Mouse (Mus musculus) G1E (cell line): ENCODE data around the gene Ifna4. TPM values are rescaled to one million over a fixed set of nuclear protein-coding genes. Genes with fewer than 3 reads are reported as not detected.

ENCODE experiments used
- ATAC-seq: 2 replicates; pipeline ENCODE4 v1.8.0; 2016; ENCODE audit warnings: mild to moderate bottlenecking; ENCODE audit not compliant: insufficient number of reproducible peaks, poor library complexity, low FRiP score, severe bottlenecking; ENCODE audit errors: extremely low read depth
- DNase-seq: peaks from one replicate; pipeline ENCODE4 v3.0.0; 2012; ENCODE audit warnings: low spot score
- H3K27me3 ChIP-seq: 2 replicates; pipeline ENCODE4 v1.6.1; 2012; ENCODE audit warnings: mild to moderate bottlenecking, low read length, inconsistent platforms; ENCODE audit not compliant: insufficient read depth
- H3K36me3 ChIP-seq: replicated peaks from 2 replicates; pipeline ENCODE3; 2012; ENCODE audit warnings: mild to moderate bottlenecking, inconsistent platforms
- H3K4me1 ChIP-seq: 2 replicates; pipeline ENCODE4 v1.6.1; 2012; ENCODE audit warnings: low read depth, low read length, inconsistent platforms, mixed read lengths; ENCODE audit not compliant: insufficient read depth
- H3K4me3 ChIP-seq: 2 replicates; pipeline ENCODE4 v1.5.1; 2012; ENCODE audit warnings: low read depth, mild to moderate bottlenecking, inconsistent platforms, low read length, moderate library complexity, mixed read lengths
- H3K9me3 ChIP-seq: replicated peaks from 2 replicates; pipeline ENCODE4 v1.6.1; 2012; ENCODE audit warnings: inconsistent platforms
- CTCF ChIP-seq: IDR thresholded peaks from 2 replicates; pipeline ENCODE4 v1.5.1; 2012; ENCODE audit warnings: low read depth, low read length, inconsistent platforms, mixed read lengths
- GATA1 ChIP-seq: IDR thresholded peaks from 2 replicates; pipeline ENCODE4 v1.6.1; 2012; ENCODE audit warnings: borderline replicate concordance, low read length, inconsistent platforms, mixed read lengths
- GATA2 ChIP-seq: IDR thresholded peaks from 2 replicates; pipeline ENCODE4 v1.6.1; 2012; ENCODE audit warnings: low read depth, low read length, inconsistent platforms, borderline replicate concordance
- POLR2AphosphoS5 ChIP-seq: IDR thresholded peaks from 2 replicates; pipeline ENCODE4 v1.6.1; 2012; ENCODE audit warnings: low read depth, low read length, inconsistent platforms; ENCODE audit not compliant: insufficient replicate concordance
- TAL1 ChIP-seq: conservative IDR thresholded peaks from 2 replicates; pipeline ENCODE4 v1.6.1; 2012; ENCODE audit warnings: low read depth, low read length, inconsistent platforms, mixed read lengths
- polyA plus RNA-seq: library from polyadenylated mRNA; stranded (reverse); fragments of >175 nt; gene quantifications from 2 replicates; pipeline ENCODE4 v1.2.3, GENCODE M21; 2012
- total RNA-seq, 2 experiments: library from RNA; stranded (forward) in 1 of 2; stranded (reverse) in 1 of 2; fragments of 200-1000 nt in 1 of 2; fragments of >200 nt in 1 of 2; fragmentation: Nextera tagmentation in 1 of 2; gene quantifications; 2 replicates each; pipeline ENCODE4 v1.2.3; 2014 to 2017

Gene Ifna4
- total and polyA plus RNA-seq, 3 experiments: 0.38 TPM; not detected in 2

- no peaks in the 10 kb centered on the region for H3K36me3 ChIP-seq
- H3K4me1 ChIP-seq: no peaks in the 10 kb centered on the region
- H3K4me3 ChIP-seq: no peak overlapping the region
- peaks cover 7% of the 10 kb centered on the region; the same call in 1 of the 2 replicates for H3K9me3 ChIP-seq
- no peak for ATAC-seq
- no peak for DNase-seq
- H3K27me3 ChIP-seq: no peaks in the 10 kb centered on the region
- no peak for TF ChIP-seq CTCF
- TF ChIP-seq POLR2AphosphoS5: no peak
- TF ChIP-seq GATA1: no peak
- TF ChIP-seq GATA2: no peak
- TF ChIP-seq TAL1: no peak
These were observed 34.9 kb downstream of the Ifna4 start for GRCm38 (mm10) chr4:88876520-88876919.

GRCm38 (mm10) chr4:88878246-88878645 lies 36.6 kb downstream of the Ifna4 start:
- no peaks in the 10 kb centered on the region for H3K27me3 ChIP-seq
- H3K36me3 ChIP-seq: no peaks in the 10 kb centered on the region
- H3K4me3 ChIP-seq: no peak overlapping the region
- H3K4me1 ChIP-seq: no peaks in the 10 kb centered on the region
- DNase-seq: no peak
- no peak for ATAC-seq
- TF ChIP-seq CTCF: no peak
- no peak for TF ChIP-seq POLR2AphosphoS5
- no peak for TF ChIP-seq GATA2
- no peak for TF ChIP-seq GATA1
- no peak for TF ChIP-seq TAL1
- peaks cover 7% of the 10 kb centered on the region; the same call in 1 of the 2 replicates for H3K9me3 ChIP-seq

- no peak for DNase-seq
- Histone ChIP-seq H3K4me1 (no peaks in the 10 kb centered on the region), H3K36me3 (no peaks in the 10 kb centered on the region), H3K9me3 (peaks cover 7% of the 10 kb centered on the region; the same call in 1 of the 2 replicates), H3K4me3 (no peak overlapping the region), H3K27me3 (no peaks in the 10 kb centered on the region)
- no peak for TF ChIP-seq CTCF
- ATAC-seq: no peak
These were observed 37.1 kb downstream of the Ifna4 start for GRCm38 (mm10) chr4:88878772-88879171.

- Histone ChIP-seq H3K9me3 (peaks cover 9% of the 10 kb centered on the region; the same call in 1 of the 2 replicates), H3K27me3 (no peaks in the 10 kb centered on the region), H3K4me1 (no peaks in the 10 kb centered on the region), H3K36me3 (no peaks in the 10 kb centered on the region), H3K4me3 (no peak within 1 kb of the TSS)
- ATAC-seq: no peak
- no peak for TF ChIP-seq POLR2AphosphoS5
- DNase-seq: no peak
These were observed 38.4 kb downstream of the Ifna4 start, which contains the start of gene Ifne for GRCm38 (mm10) chr4:88880101-88880500. Gene Ifne, minus strand, starts transcription at chr4:88880201.

GRCm38 (mm10) chr4:88888236-88888635 lies 46.6 kb downstream of the Ifna4 start:
- Histone ChIP-seq H3K9me3 (0 out of 2 replicates have a peak, but pooled peaks cover 3% of the 10 kb centered on the region), H3K4me3 (no peak overlapping the region), H3K36me3 (no peaks in the 10 kb centered on the region), H3K27me3 (no peaks in the 10 kb centered on the region), H3K4me1 (no peaks in the 10 kb centered on the region)
- ATAC-seq (no peak), DNase-seq (no peak)
- TF ChIP-seq GATA2 (no peak), POLR2AphosphoS5 (no peak), TAL1 (no peak), GATA1 (no peak), CTCF (no peak)

Other genes with a start within 250 kb of the Ifna4 start
Only the 20 nearest of the 29 such genes appear.
- not detected in 2 replicates for gene Gm13271, start 87.0 kb upstream of the Ifna4 start, total RNA-seq (2014; fragmentation: Nextera tagmentation)
- not detected in 2 replicates for gene Gm13271, start 87.0 kb upstream of the Ifna4 start, total RNA-seq (2017)
- gene Gm13271, start 87.0 kb upstream of the Ifna4 start, polyA plus RNA-seq: not detected in 2 replicates
- gene Gm13283, start 81.7 kb upstream of the Ifna4 start, total RNA-seq (2014; fragmentation: Nextera tagmentation): not detected in 2 replicates
- gene Gm13283, start 81.7 kb upstream of the Ifna4 start, total RNA-seq (2017): not detected in 2 replicates
- gene Gm13283, start 81.7 kb upstream of the Ifna4 start, polyA plus RNA-seq: not detected in 2 replicates
- not detected in 2 replicates for gene Gm13290, start 68.0 kb upstream of the Ifna4 start, total RNA-seq (2014; fragmentation: Nextera tagmentation)
- not detected in 2 replicates for gene Gm13290, start 68.0 kb upstream of the Ifna4 start, total RNA-seq (2017)
- not detected in 2 replicates for gene Gm13290, start 68.0 kb upstream of the Ifna4 start, polyA plus RNA-seq
- gene Gm13289, start 64.9 kb upstream of the Ifna4 start, total RNA-seq (2014; fragmentation: Nextera tagmentation): not detected in 2 replicates
- gene Gm13289, start 64.9 kb upstream of the Ifna4 start, total RNA-seq (2017): not detected in 2 replicates
- not detected in 2 replicates for gene Gm13289, start 64.9 kb upstream of the Ifna4 start, polyA plus RNA-seq
- not detected in 2 replicates for gene Gm13272, start 62.0 kb upstream of the Ifna4 start, total RNA-seq (2014; fragmentation: Nextera tagmentation)
- gene Gm13272, start 62.0 kb upstream of the Ifna4 start, total RNA-seq (2017): 0.29 TPM in 1 of 2 replicates, not detected in the other
- gene Gm13272, start 62.0 kb upstream of the Ifna4 start, polyA plus RNA-seq: not detected in 2 replicates
- gene Ifnz, start 59.7 kb upstream of the Ifna4 start, total RNA-seq (2014; fragmentation: Nextera tagmentation): not detected in 2 replicates
- gene Ifnz, start 59.7 kb upstream of the Ifna4 start, total RNA-seq (2017): not detected in 2 replicates
- not detected in 2 replicates for gene Ifnz, start 59.7 kb upstream of the Ifna4 start, polyA plus RNA-seq
- not detected in 2 replicates for gene Gm13276, start 56.2 kb upstream of the Ifna4 start, total RNA-seq (2014; fragmentation: Nextera tagmentation)
- not detected in 2 replicates for gene Gm13276, start 56.2 kb upstream of the Ifna4 start, total RNA-seq (2017)
- gene Gm13276, start 56.2 kb upstream of the Ifna4 start, polyA plus RNA-seq: not detected in 2 replicates
- not detected in 2 replicates for gene Gm13277, start 53.2 kb upstream of the Ifna4 start, total RNA-seq (2014; fragmentation: Nextera tagmentation)
- not detected in 2 replicates for gene Gm13277, start 53.2 kb upstream of the Ifna4 start, total RNA-seq (2017)
- gene Gm13277, start 53.2 kb upstream of the Ifna4 start, polyA plus RNA-seq: not detected in 2 replicates
- not detected in 2 replicates for gene Gm13278, start 50.3 kb upstream of the Ifna4 start, total RNA-seq (2014; fragmentation: Nextera tagmentation)
- not detected in 2 replicates for gene Gm13278, start 50.3 kb upstream of the Ifna4 start, total RNA-seq (2017)
- not detected in 2 replicates for gene Gm13278, start 50.3 kb upstream of the Ifna4 start, polyA plus RNA-seq
- not detected in 2 replicates for gene Gm13275, start 47.4 kb upstream of the Ifna4 start, total RNA-seq (2014; fragmentation: Nextera tagmentation)
- gene Gm13275, start 47.4 kb upstream of the Ifna4 start, total RNA-seq (2017): 0.27 TPM in 1 of 2 replicates, not detected in the other
- gene Gm13275, start 47.4 kb upstream of the Ifna4 start, polyA plus RNA-seq: not detected in 2 replicates
- gene Gm13279, start 44.5 kb upstream of the Ifna4 start, total RNA-seq (2014; fragmentation: Nextera tagmentation): not detected in 2 replicates
- gene Gm13279, start 44.5 kb upstream of the Ifna4 start, total RNA-seq (2017): not detected in 2 replicates
- gene Gm13279, start 44.5 kb upstream of the Ifna4 start, polyA plus RNA-seq: not detected in 2 replicates
- not detected in 2 replicates for gene Gm13285, start 42.2 kb upstream of the Ifna4 start, total RNA-seq (2014; fragmentation: Nextera tagmentation)
- gene Gm13285, start 42.2 kb upstream of the Ifna4 start, total RNA-seq (2017): not detected in 2 replicates
- not detected in 2 replicates for gene Gm13285, start 42.2 kb upstream of the Ifna4 start, polyA plus RNA-seq
- not detected in 2 replicates for gene Gm13287, start 38.6 kb upstream of the Ifna4 start, total RNA-seq (2014; fragmentation: Nextera tagmentation)
- not detected in 2 replicates for gene Gm13287, start 38.6 kb upstream of the Ifna4 start, total RNA-seq (2017)
- gene Gm13287, start 38.6 kb upstream of the Ifna4 start, polyA plus RNA-seq: not detected in 2 replicates
- not detected in 2 replicates for gene Gm13288, start 36.3 kb upstream of the Ifna4 start, total RNA-seq (2014; fragmentation: Nextera tagmentation)
- 0.06 and 0.16 TPM in 2 replicates for gene Gm13288, start 36.3 kb upstream of the Ifna4 start, total RNA-seq (2017)
- not detected in 2 replicates for gene Gm13288, start 36.3 kb upstream of the Ifna4 start, polyA plus RNA-seq
- not detected in 2 replicates for gene Ifna7, start 25.6 kb upstream of the Ifna4 start, total RNA-seq (2014; fragmentation: Nextera tagmentation)
- gene Ifna7, start 25.6 kb upstream of the Ifna4 start, total RNA-seq (2017): not detected in 2 replicates
- gene Ifna7, start 25.6 kb upstream of the Ifna4 start, polyA plus RNA-seq: not detected in 2 replicates
- gene Ifna11, start 21.9 kb upstream of the Ifna4 start, total RNA-seq (2014; fragmentation: Nextera tagmentation): not detected in 2 replicates
- gene Ifna11, start 21.9 kb upstream of the Ifna4 start, total RNA-seq (2017): 0.29 TPM in 1 of 2 replicates, not detected in the other
- not detected in 2 replicates for gene Ifna11, start 21.9 kb upstream of the Ifna4 start, polyA plus RNA-seq
- gene Ifna6, start 14.4 kb upstream of the Ifna4 start, total RNA-seq (2014; fragmentation: Nextera tagmentation): not detected in 2 replicates
- not detected in 2 replicates for gene Ifna6, start 14.4 kb upstream of the Ifna4 start, total RNA-seq (2017)
- gene Ifna6, start 14.4 kb upstream of the Ifna4 start, polyA plus RNA-seq: not detected in 2 replicates
- gene Ifna5, start 6.3 kb upstream of the Ifna4 start, total RNA-seq (2014; fragmentation: Nextera tagmentation): not detected in 2 replicates
- not detected in 2 replicates for gene Ifna5, start 6.3 kb upstream of the Ifna4 start, total RNA-seq (2017)
- not detected in 2 replicates for gene Ifna5, start 6.3 kb upstream of the Ifna4 start, polyA plus RNA-seq
- gene Ifna1, start 8.2 kb downstream of the Ifna4 start, total RNA-seq (2014; fragmentation: Nextera tagmentation): not detected in 2 replicates
- not detected in 2 replicates for gene Ifna1, start 8.2 kb downstream of the Ifna4 start, total RNA-seq (2017)
- not detected in 2 replicates for gene Ifna1, start 8.2 kb downstream of the Ifna4 start, polyA plus RNA-seq
- not detected in 2 replicates for gene Ifne, start 38.3 kb downstream of the Ifna4 start, total RNA-seq (2014; fragmentation: Nextera tagmentation)
- 0.23 TPM in 1 of 2 replicates, not detected in the other for gene Ifne, start 38.3 kb downstream of the Ifna4 start, total RNA-seq (2017)
- not detected in 2 replicates for gene Ifne, start 38.3 kb downstream of the Ifna4 start, polyA plus RNA-seq